Mouse (Mus musculus): ENCODE measurements around the gene Odf3l2.
A peak's percentile ranks its signal among the peaks of the same experiment; 100 is the strongest.

Gene Odf3l2

DNA sequence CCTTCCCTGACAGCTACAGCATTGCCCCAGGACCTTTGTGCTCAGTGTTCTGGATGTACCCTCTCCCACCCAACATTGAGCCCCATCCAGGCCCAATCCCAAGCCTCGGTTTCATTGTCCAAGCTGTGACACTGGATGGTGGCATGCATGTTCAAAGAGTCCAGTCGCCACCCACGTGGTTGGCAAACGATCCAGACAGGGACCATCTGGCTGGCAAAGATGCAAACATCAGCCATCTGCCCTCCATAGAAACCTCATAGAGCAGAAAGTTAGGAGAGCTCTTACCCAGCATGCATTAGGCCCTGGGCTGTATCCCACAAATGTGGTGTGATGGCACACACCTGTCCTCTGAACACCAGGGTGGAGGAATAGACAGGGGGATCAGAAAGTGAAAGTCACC is 14.1 kb downstream of the Odf3l2 start:
- no peak for DNase-seq (ENCODE audit: low read depth, low spot score)

DNA sequence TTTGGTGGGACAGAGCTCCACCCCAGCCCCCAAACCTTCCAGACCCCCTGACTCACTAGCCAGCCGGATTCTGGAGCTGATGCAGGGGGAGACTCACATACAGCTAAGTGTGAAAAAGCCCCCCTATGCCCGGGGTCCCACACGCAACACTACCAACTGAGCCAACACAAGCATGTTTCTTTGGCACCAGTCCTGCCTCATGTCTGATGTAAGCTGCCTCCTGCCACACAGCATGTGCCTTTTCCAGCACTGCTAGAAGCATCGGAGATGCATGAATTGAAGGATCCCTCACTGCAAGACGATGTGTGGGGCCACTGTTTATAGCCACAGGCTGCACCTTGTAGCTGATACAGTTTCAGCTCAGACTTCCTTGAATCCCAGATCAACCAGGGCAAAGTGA is 17.2 kb downstream of the Odf3l2 start:
- DNase-seq (ENCODE audit: low read depth, low spot score): no peak

DNA sequence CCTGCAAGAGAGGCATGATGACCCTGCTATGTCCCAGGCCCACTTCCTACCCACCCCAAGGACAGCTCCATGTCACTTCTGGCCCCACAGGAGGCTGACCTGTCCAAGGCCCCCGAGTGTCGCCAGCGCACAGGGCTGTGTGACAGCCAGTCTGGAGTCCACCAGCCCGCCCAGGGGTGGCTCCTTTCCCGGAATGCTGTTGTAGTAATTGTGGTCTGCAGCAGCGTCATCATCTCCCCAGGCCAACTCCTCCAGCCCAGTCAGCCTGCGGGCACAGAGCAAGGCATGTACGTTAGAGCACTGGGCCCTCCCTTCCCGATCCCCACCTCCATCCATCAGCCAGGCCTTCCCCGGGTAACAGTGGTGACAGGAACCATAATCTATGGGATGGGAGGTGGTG is 19.4 kb downstream of the Odf3l2 start:
- no peak for DNase-seq (ENCODE audit: low read depth, low spot score)

DNA sequence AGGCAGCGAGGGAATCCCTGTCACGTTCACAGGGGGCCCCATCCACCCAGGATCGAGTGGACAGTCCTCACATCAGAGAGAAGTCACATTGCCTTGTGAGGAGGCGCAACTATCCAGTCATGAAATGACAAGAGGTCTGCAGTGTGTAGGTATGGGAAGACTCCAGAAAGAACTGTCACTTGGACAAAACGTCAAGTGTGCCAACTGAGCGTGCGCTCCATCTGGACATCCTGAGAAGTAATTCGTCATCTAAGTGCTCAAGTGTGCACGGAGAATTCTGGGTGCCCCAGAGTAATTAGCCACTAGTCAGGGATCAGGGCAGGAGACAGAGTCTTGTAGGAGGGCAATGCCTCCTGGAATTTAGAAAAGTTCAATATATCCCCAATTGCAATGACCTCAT is 20.1 kb downstream of the Odf3l2 start:
- DNase-seq (ENCODE audit: low read depth, low spot score): no peak

DNA sequence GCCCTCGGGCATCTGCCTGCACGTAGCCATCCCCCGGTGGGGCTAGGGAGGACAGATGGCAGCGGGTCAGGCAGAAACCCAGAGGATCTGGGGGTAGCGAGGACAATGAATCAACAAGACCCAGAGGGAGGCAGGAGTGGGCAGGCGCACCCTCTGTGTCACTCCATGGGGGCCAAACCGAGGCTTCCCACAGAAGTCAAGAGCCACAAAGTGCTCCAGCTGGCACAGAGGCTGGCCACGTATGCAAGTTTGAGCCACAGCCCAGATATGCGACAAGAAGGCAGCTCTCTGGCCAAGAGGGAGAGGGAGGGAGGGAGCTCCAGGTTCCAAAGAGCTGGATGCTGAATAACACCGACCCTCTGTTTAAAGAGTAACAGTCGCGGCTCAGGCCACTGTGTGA is 21.6 kb downstream of the Odf3l2 start:
- no peak for DNase-seq (ENCODE audit: low read depth, low spot score)

DNA sequence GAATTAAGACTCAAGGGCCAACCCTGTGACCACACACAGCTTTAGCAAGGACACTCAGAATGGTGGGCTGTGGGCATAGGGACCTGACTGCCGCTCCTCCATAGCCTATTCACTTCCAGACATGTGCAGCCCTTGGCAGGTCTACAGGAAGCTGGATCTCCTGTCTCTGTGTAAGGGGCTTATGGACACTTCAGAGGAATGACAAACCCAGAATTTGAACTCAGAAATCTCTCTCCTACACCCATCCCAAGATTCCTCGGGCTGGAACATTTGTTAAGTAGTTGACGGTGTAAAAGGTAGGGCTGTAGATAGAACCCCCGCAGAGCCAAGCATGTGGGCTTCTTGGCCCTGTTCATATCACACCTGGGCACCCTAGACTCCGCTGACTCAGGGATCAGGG is 29.2 kb downstream of the Odf3l2 start:
- no peak for DNase-seq (ENCODE audit: low read depth, low spot score)

DNA sequence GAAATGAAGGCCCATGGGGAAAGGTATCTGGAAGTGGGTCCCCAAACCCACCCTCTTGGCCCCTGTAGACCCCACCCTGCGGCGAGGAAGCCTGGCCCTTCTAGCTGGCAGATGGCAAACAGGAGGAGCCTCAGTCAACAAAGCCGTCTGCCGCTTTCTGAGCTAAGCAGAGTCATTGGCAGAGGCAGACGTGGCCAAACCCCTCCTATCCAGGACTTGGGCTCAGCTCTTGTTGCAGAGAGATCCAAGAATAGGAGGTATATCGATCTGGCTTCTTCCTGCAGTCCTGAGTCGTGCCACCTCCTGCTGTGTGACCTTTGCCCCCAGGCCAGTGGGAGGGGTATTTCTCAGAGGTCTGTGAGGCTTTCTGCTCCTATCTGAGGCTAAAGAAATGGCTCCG is 29.7 kb downstream of the Odf3l2 start:
- DNase-seq (ENCODE audit: low read depth, low spot score): no peak

DNA sequence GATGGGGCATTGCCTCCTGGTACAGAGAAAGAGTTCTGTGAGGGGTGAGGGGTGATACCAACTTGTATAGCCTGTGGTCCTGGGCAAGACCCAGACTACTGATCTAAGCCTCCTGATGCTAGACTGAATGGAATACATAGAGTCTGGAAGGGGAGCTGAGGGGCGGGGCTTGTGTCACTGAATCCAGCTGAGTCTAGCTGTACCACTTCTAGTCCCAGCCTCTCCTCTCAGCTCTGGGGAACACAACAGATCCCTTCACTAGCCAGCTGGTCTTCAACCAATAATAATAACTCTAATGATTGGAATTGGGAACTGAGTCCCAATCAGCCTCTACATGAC is 31.3 kb downstream of the Odf3l2 start:
- DNase-seq (ENCODE audit: low read depth, low spot score): no peak

DNA sequence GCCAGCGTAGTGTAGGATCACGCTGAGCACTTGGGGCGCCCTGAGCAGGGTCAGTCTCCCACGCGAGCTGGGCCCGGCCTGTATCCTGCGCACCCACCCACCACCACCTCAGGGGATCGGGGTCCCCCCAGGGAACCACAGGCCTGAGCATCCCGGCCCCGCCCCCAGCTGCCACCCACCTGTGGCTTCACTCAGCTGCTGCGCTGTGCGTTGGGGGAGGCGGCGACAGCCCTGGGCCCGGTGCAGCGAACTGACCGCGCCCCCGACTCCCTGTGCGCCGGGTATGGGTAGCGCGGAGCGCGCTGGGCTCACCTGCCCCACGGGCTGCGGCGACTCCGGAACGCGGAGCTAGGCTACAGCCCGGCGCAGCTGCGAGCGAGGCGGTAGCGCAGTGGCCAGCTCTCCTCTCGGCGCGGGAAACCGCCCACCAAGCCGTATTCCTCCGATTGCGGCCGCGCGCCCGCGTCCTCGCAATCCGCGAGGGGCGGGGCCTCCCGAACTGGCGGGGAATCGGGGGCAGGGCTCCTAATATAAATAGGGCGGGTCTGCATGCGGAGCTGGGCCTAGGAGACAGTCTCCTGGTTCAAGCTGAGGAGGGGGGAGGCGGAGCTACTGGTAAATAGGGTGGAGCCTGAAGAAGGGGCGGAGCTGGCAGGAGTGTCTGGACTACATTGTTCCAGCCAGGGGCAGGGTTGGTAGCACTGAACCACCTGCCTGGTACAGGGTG is 31.8 kb downstream of the Odf3l2 start, which contains the start of gene C2cd4c:
TSS of gene C2cd4c (minus strand) at position 448 of the 727 bp plus-strand sequence.
- DNase-seq (ENCODE audit: low read depth, low spot score): peak; percentile 39

DNA sequence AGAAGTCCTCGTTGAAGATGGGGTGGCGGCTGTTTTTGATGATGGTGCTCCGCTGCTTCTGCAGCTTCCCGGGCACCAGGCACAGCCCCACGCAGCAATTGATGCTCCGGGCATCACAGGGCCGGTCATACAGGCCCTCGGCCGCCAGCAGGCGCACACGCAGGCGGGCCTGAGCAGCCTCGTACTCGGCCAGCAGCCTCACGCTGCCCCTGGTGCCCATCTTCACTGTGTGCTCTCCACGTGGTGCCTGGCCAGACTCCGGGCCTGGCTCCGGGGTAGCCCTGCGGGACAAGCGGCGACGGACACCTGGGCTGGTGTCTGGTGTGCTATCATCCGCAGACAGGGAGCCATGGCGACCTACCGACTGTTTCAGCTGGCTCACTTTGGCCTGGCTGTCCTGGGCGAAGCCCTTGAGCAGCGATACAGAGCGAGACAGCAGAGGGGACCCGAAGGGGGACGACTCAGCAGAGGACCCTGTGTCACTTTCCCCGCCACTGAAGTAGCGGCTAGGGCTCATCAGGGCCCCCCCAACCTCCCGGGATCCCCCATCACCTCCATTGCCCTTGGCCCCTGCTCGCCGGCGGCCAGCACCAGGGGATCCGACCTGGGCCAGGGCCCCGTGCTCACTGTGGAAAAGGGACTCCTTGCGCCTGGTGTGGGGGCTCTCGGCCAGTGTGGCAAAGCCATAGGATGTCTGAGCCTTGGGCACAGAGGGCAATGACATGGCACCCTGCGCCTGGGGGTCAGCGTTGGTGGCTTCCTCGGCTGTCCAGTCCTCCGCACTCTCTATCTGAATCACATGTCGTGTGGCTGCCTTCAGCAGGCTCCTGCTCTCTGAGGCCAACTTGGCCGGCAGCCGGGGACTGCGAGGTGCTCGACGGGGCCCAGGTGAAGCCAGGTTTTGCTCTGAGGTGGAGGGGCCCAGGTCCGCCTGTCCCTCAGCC is 33.1 kb downstream of the Odf3l2 start:
- no peak for DNase-seq (ENCODE audit: low read depth, low spot score)

DNA sequence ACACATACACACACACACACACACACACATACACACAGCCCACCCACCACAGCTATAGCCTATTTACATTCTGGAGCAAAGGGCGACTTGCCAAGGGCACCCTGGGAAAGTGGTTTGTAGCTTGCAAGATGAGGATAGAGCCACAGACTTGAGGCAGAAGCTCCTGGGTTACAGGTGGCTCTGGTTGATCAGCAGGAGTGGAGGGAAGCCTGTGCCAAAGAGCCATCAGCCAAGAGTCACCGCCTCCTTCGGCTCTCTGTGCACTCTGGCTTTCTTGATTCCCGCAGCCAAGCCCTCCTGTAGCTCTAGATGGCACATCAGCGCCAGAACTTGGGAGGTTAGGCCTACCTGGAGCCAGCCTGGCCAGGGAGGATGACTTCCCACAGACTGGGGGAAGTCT is 34.2 kb downstream of the Odf3l2 start:
- no peak for DNase-seq (ENCODE audit: low read depth, low spot score)

DNA sequence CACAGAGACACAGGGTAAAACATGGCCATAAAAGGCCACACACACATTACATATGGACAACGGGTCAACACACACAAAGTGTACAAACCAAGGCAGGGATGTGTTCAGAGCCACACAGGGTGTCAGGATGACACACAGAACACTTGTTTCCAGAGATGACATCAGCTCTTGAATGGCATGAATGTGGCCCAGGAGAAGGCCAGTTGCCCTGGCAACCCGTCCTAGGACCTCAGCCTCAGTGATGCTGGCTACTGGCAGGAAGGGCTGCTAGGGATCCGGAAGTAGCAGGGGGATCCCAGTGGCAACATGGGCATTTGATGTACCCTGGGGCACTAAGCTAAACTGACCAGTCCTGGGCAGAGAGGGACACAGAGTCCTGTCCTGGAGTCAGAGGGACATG is 36.3 kb downstream of the Odf3l2 start:
- DNase-seq (ENCODE audit: low read depth, low spot score): no peak

DNA sequence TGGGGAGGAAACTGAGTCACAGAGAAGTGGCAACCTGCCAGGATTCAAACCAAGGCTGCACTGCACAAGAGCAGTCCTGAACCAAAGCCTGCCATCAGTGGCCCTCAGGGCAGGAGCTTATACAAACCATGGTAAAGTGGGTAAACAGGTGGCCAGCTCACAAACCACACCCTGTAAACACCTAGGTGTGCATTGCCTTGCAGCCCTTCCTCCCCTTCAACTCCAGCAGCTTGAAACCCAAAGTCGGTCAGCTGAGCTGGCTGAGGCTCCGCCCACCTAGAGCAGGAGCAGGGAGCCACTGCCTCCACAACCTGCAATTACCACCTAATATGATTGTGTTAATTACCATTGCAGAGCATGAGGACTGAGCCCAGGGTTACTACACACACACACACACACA is 37.6 kb downstream of the Odf3l2 start:
- DNase-seq (ENCODE audit: low read depth, low spot score): no peak

DNA sequence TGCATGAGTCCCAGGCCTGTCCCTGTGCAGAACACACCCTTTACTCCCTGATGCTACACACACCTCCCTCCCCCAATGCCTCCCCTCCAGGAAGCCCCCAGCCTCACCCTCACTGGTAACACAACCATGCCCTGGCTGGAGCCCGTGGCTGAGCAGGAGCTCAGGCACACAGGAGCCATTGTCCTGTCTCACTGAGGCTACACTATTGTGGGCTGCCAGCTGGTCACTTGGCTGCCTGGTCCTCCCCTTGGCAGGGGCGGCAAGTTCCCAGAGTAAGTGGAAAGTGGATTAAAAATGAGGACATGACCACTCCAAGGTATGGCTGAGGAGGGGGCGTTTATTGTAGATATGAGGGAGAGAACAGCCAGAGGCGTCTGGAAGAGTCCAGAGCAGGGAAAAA is 39.0 kb downstream of the Odf3l2 start:
- DNase-seq (ENCODE audit: low read depth, low spot score): no peak

DNA sequence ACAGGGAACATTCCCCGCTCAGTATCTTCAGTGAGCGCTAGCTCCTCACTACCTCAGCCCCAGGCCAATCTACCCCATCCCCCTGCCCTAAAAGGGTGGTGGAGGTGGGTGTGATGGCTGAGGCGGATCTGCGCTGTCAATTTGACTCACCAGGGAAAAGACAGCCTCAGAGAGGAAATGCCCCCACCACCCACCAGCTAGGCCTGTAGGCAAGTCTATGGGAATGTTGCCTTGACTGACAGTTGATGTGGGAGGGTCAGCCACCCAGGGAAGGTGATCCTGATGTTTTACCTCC is 47.7 kb downstream of the Odf3l2 start:
- no peak for DNase-seq (ENCODE audit: low read depth, low spot score)

DNA sequence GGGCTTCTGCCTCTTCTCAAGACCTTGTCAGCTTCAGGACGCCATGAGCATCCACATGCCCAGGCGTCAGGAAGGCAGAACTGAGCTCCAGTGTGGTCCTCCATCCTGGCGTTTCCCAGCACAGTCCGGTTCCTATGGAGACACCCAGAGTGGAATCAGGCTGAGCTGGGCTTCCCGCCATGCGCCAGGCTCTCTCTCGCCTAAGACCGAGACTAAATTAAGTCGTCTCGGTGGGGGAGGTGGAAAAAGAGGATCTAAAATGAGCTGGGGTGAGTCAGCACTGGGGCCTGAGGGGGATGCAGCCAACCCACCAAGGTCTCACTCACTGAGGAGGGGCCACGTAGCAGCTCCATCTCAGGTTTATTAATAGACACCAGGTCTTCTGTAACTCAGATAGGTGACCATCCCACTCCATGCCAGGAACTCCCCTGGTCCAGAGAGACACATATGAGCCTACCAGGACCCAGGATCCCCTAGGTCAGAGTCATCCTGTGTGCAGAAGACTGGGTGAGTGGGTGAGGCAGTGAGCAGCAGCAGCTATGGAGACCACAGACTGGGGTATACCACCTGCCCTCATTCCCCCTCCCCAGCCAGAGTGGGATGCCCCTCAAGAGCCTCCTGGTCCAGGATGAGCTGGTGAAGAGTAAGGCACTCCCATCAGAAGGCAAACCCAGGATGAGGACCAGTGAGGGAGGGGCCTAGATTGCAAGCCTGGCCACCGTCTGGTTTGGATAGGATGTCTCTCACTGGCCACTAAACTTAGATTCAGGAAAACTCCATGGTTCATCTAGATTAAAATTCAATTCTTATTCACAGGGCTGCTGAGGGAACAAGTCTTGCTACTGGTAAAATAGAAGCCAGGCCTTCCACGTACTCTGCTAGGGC is 48.2 kb downstream of the Odf3l2 start:
- no peak for DNase-seq (ENCODE audit: low read depth, low spot score)

DNA sequence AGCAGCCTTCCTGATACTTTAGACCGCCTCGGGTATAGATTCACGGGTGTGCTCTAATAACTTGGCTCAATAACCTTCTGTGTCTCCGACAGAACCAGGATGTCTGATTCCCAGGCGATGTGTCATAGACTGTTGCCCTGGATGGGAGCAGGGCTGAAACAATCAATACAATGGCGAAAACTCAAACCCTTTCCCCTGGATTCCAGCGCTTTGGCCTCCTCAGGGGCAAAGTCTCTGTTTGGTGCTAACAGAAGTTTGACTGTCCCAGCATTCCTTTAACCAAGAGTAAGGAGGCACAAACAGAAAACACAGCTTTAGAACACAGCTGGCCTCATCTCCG is 50.0 kb downstream of the Odf3l2 start:
- DNase-seq (ENCODE audit: low read depth, low spot score): no peak

DNA sequence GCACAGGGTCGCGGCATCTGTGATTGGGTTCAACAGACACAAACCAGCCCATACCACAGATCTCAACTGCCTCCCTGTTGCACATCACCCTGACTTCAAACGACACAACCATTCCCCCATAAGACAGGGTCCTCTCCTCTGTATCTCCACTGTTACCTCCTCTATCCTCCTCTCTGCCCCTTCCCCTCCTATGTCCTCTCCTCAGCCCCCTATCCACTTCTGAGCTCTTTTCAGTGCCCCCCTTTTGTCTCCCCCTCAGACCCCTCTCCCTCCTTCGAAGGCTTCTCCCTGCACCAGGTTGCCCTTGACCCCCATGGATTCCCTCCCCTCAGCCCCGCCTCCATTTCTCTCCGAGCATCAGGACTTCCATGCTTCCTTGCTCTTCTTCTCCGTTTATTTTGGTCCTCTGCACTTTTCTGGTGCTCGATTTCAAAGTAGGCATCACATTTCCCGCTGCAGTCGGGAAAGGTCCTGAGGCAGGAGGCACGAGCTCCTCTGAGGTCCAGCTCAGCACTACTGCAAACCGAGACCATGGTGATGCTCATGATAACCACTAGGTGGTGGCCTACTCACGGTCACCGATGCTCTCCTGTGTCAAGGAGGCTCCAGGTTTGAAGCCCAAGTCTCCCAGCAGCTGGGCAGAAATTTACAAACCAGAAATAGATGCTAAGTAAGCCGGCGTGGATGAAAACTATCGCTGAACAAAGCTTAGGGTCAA is 50.5 kb downstream of the Odf3l2 start:
- DNase-seq (ENCODE audit: low read depth, low spot score): peak; percentile 71

DNA sequence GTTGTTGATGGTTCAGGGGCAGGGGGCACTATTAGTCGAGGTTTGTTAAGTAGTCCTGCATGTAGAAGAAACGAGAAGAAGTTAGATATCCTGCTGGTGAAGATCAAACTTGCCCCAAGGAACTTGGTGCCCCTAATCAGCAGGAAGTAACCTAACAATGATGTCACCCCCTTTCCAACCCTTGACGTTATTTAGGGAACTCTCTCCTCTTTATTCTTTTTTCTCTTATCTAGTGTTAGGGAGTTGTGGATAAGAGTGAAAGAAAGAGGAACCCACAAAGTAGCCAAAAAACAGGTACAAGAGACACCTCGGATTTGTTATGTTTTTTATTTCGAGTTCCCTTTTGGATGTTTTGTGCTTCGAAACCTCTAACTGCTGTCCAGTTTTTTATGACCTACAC is 51.4 kb downstream of the Odf3l2 start:
- DNase-seq (ENCODE audit: low read depth, low spot score): no peak

DNA sequence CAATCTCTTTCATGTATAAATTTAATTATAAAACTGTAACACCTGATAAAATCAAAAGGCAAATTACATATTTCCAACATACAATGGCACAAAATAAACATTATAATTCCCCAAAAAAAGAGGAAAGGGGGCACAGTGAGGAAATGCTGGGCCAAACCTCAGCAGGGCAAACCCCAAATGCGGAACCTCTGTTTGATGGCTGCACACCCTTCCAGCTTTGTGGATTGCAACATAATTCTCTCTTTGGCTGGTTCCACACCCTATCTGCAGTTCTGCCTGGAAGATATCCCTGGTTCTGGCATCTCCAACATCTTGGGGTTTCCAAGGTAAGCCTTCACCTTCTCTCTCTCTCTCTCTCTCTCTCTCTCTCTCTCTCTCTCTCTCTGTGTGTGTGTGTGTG is 54.8 kb downstream of the Odf3l2 start:
- no peak for DNase-seq (ENCODE audit: low read depth, low spot score)
